Mouse (Mus musculus) heart, embryonic 10.5 days (tissue): ENCODE measurements around the gene Sclt1. TPM values are rescaled to one million over a fixed set of nuclear protein-coding genes. Genes with fewer than 3 reads are reported as not detected.

Experiments
- polyA plus RNA-seq: library from polyadenylated mRNA; unstranded; fragments of >200 nt; fragmentation: Nextera tagmentation; extraction: Ambion mirVana; gene quantifications from 2 replicates; pipeline ENCODE4 v1.2.1, GENCODE M21; 2016

Gene Sclt1
- polyA plus RNA-seq, 1 experiment from 2014 or later = 15.4 TPM

Other genes starting within 250 kb of the Sclt1 start
- gene Jade1, start 186.8 kb downstream of the Sclt1 start, polyA plus RNA-seq = 13.1 and 17.8 TPM in 2 replicates
- gene D3Ertd751e, start 97 bp upstream of the Sclt1 start, polyA plus RNA-seq = 19.2 and 19.6 TPM in 2 replicates